In the genomic region with DNA sequence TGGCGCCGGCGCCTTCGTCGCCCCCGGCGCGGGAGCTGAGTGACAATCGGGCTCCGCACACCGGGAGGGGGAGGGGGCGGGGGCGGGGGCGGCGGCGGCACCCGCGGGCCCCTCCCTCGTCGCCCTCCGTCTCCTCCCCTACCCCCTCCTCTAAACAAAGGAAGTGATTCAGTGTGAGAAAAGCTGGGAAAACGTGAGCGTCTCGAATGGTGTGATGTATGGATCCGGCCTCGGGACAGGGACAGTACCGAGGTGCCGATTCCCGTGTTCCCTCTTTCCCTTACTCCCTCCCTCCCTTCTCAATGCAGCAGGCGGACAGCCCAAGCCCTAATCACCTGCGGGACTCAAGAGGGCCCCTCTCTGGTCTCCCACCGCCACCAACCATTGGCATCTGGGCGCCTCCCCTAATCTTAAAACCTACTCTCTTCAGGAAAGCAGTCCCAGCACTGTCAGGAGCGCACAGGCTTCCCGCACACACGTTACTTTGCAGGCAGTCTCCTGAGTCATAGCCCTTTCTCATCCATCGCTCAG, we compare ENCODE assay signal across 9 mouse cellular contexts. TPM values are rescaled to one million over a fixed set of nuclear protein-coding genes. Genes with fewer than 3 reads are reported as not detected.
DNase-seq lines count a peak whose midpoint lies in the region; ATAC-seq and TF ChIP-seq lines count a peak whose summit lies in the region.
"Had no signal": no experiment of that assay in that cellular context is flagged by ENCODE, and none has a peak within 500 bp of the region (broad histone marks: within the 10 kb centered on the region; RNA-seq: fewer than 3 reads in every experiment).

A gene (minus strand): TSS at position 41 of the 531 bp plus-strand sequence.

- DNase-seq in frontal cortex, adult 2 months (ENCODE audit: extremely low spot score in 1 of 2, low spot score in 1 of 2): no peak
- DNase-seq in frontal cortex, postnatal 10 days (ENCODE audit: low spot score in 2 of 2): no peak
- peak; percentile 30 for DNase-seq in R1 (ENCODE audit: low read depth, low spot score)
- peak; percentile 49 for DNase-seq in forebrain, embryonic 14.5 days (ENCODE audit: low spot score)
- DNase-seq in urinary bladder, postnatal 36 days (ENCODE audit: low spot score in 2 of 2): no peak
- no peak for DNase-seq in spleen, adult 18-20 months

- ATAC-seq in forebrain, embryonic 14.5 days: peak; percentile 49
- ATAC-seq in intestine, postnatal 0 days: no peak
- peak; percentile 59 for ATAC-seq in midbrain, embryonic 15.5 days (replicated peaks)

- H3K4me2 ChIP-seq in forebrain, embryonic 14.5 days (ENCODE audit: low read length): peak within 1 kb of the TSS; percentile 81
- H3K4me2 ChIP-seq in intestine, postnatal 0 days (replicated peaks; ENCODE audit: low read depth): peak within 1 kb of the TSS; percentile 83
- peak within 1 kb of the TSS; percentile 86 for H3K4me2 ChIP-seq in midbrain, embryonic 15.5 days

- H3K36me3 ChIP-seq in forebrain, embryonic 14.5 days (ENCODE audit: control insufficient read depth, insufficient read depth, low read length): no peaks in the 10 kb centered on the region
- H3K36me3 ChIP-seq in intestine, postnatal 0 days (ENCODE audit: control insufficient read depth, insufficient read depth): no peaks in the 10 kb centered on the region
- H3K36me3 ChIP-seq in midbrain, embryonic 15.5 days (replicated peaks): no peaks in the 10 kb centered on the region
- H3K36me3 ChIP-seq: G1E had no signal

- no peak within 1 kb of the TSS for H3K27ac ChIP-seq in forebrain, embryonic 14.5 days (ENCODE audit: low read depth, low read length)
- H3K27ac ChIP-seq in intestine, postnatal 0 days (ENCODE audit: low read depth, low read length): no peak within 1 kb of the TSS
- peak within 1 kb of the TSS; percentile 3; the same call in 1 of the 2 replicates for H3K27ac ChIP-seq in midbrain, embryonic 15.5 days

- H3K4me1 ChIP-seq in forebrain, embryonic 14.5 days (ENCODE audit: control insufficient read depth, insufficient read depth, low read length): peaks cover 8% of the 10 kb centered on the region; the same call in 1 of the 2 replicates
- H3K4me1 ChIP-seq in intestine, postnatal 0 days (replicated peaks; ENCODE audit: control insufficient read depth, insufficient read depth, low read length): 0 out of 2 replicates have a peak, but pooled peaks cover 7% of the 10 kb centered on the region
- H3K4me1 ChIP-seq in midbrain, embryonic 15.5 days: peaks cover 41% of the 10 kb centered on the region

- no peak for TF ChIP-seq CTCF in intestine, postnatal 0 days (IDR thresholded peaks at IDR 0.05; ENCODE audit: low read depth)

- H3K9ac ChIP-seq in forebrain, embryonic 14.5 days (ENCODE audit: low read length): peak within 1 kb of the TSS; percentile 61
- peak within 1 kb of the TSS; percentile 27; the same call in 1 of the 2 replicates for H3K9ac ChIP-seq in intestine, postnatal 0 days (ENCODE audit: low read depth, low read length)
- peak within 1 kb of the TSS; percentile 45 for H3K9ac ChIP-seq in midbrain, embryonic 15.5 days

- H3K4me3 ChIP-seq in forebrain, embryonic 14.5 days (ENCODE audit: low read depth, low read length): peak within 1 kb of the TSS; percentile 41
- peak within 1 kb of the TSS; percentile 29 for H3K4me3 ChIP-seq in intestine, postnatal 0 days (ENCODE audit: low read depth, low read length)
- H3K4me3 ChIP-seq in midbrain, embryonic 15.5 days: peak within 1 kb of the TSS; percentile 49

- H3K9me3 ChIP-seq in forebrain, embryonic 14.5 days (replicated peaks; ENCODE audit: control insufficient read depth, low read length): no peaks in the 10 kb centered on the region
- H3K9me3 ChIP-seq in intestine, postnatal 0 days (ENCODE audit: control insufficient read depth): no peaks in the 10 kb centered on the region
- no peaks in the 10 kb centered on the region for H3K9me3 ChIP-seq in midbrain, embryonic 15.5 days
- H3K9me3 ChIP-seq: G1E had no signal

- WGBS in forebrain, embryonic 14.5 days: 2% methylated on average over 29 of the region's 37 CpGs
- 4% methylated on average over 35 of the region's 37 CpGs for WGBS in intestine, postnatal 0 days
- WGBS in midbrain, embryonic 15.5 days: under 1% methylated on average over 34 of the region's 37 CpGs

- peaks cover 35% of the 10 kb centered on the region for H3K27me3 ChIP-seq in forebrain, embryonic 14.5 days (replicated peaks; ENCODE audit: control insufficient read depth, insufficient read depth, low read length)
- peaks cover 27% of the 10 kb centered on the region for H3K27me3 ChIP-seq in intestine, postnatal 0 days (replicated peaks; ENCODE audit: control insufficient read depth, insufficient read depth, low read length)
- H3K27me3 ChIP-seq in midbrain, embryonic 15.5 days (replicated peaks): peaks cover 33% of the 10 kb centered on the region

RNA-seq across cellular contexts. Expression of the gene that starts here (rescaled TPM):
- 87.1 and 88.6 TPM in 2 replicates for polyA plus RNA-seq in frontal cortex, adult 2 months (2012; rRNA removed)
- polyA plus RNA-seq in forebrain, embryonic 14.5 days (2014; fragmentation: Nextera tagmentation; extraction: Ambion mirVana): 5.4 and 7.1 TPM in 2 replicates
- polyA plus RNA-seq in intestine, postnatal 0 days (2015; fragmentation: Nextera tagmentation; extraction: Ambion mirVana): 2.2 and 2.4 TPM in 2 replicates
- 16.2 and 19.2 TPM in 2 replicates for polyA plus RNA-seq in midbrain, embryonic 15.5 days (2015; fragmentation: Nextera tagmentation; extraction: Ambion mirVana)
- polyA plus RNA-seq: G1E had no signal

Comparison
In these comparisons a context has a peak if more than half of its experiments do, and no peak if none do; other contexts are left out.
1. DNase-seq: peak in R1 (single experiment) and forebrain, embryonic 14.5 days (single experiment); none in frontal cortex, adult 2 months (0 of 2), frontal cortex, postnatal 10 days (0 of 2), urinary bladder, postnatal 36 days (0 of 2) and spleen, adult 18-20 months (0 of 2).
2. Peak in every context shown above with its lines, with median percentiles within 50 percentile points of each other: H3K4me2 ChIP-seq, H3K4me3 ChIP-seq and H3K9ac ChIP-seq.